Mouse (Mus musculus) right cerebral cortex, postnatal 14 days (tissue): ENCODE results near the gene Il17d.
A peak's percentile ranks its signal among the peaks of the same experiment; 100 is the strongest.

ENCODE experiments used
- DNase-seq: peaks from one replicate; pipeline ENCODE4 v3.0.0; 2022

The Il17d gene

GRCm38 (mm10) chr14:57524671-57525387 lies at the start of gene Il17d:
Gene Il17d, plus strand, starts transcription at chr14:57524777.
- DNase-seq = peak; percentile 46

DNA sequence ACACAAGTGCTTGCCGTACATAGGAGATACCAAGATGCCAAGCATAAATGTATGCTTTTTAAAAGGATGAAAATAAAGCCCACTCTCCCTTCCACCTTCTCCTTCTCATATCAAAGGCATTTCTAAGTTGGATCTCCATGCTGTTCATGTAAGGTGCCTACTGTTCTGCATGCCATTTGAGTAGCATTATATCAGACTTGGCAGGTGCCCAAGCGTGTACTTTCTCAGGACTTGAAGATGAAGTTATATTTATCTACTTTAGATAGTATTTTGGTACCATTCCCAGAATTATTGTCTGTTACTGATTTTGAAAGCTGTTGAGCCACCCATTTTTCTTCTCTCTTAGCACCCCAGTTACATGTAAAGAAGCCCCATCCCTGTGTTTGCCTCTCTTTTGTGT lies 49.5 kb upstream of the Il17d start:
- peak; percentile 79 for DNase-seq

DNA sequence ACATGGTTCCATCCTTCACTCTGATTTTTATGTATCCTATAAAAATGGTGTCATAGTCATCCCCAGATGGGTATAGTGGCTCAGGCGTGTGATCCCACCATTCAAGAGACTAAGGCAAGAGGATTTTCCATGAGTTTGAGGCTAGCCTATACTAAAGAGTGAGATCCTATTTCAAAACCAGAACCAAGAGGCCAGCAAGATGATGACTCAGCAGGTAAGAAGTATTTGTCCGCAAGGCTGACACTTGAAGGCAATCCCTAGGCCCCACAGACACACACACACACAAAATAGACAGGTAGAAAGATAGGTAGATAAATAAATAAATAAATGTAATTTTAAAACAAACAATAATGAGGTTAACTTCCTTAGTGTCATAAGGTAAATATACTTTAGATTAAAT lies 42.3 kb upstream of the Il17d start:
- no peak for DNase-seq

DNA sequence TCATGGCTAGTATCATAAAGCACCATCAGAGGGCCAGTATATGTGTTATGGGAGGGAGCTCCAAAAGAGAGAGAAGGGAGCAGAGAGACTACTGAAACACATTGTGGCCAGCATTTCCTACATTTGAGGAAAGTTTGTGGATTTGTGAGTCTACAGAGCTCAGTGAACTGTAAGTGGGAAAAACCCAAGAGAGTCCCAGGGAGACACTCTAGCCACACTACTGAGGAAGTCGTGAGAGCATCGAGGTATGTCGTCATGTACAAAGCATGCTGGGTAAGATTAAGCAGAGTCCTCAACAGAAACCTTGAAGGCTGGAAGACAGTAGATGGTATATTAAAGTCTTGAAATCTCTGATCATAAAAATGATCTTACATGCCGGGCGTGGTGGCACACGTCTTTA lies 40.4 kb upstream of the Il17d start:
- no peak for DNase-seq

- no peak for DNase-seq
Observed at GRCm38 (mm10) chr14:57489696-57490095, 34.9 kb upstream of the Il17d start.

GRCm38 (mm10) chr14:57493840-57494239 lies 30.7 kb upstream of the Il17d start:
- no peak for DNase-seq

- no peak for DNase-seq
Observed at GRCm38 (mm10) chr14:57503729-57504128, 20.8 kb upstream of the Il17d start.

- DNase-seq = peak; percentile 15
Observed at GRCm38 (mm10) chr14:57509554-57509953, 15.0 kb upstream of the Il17d start.

DNA sequence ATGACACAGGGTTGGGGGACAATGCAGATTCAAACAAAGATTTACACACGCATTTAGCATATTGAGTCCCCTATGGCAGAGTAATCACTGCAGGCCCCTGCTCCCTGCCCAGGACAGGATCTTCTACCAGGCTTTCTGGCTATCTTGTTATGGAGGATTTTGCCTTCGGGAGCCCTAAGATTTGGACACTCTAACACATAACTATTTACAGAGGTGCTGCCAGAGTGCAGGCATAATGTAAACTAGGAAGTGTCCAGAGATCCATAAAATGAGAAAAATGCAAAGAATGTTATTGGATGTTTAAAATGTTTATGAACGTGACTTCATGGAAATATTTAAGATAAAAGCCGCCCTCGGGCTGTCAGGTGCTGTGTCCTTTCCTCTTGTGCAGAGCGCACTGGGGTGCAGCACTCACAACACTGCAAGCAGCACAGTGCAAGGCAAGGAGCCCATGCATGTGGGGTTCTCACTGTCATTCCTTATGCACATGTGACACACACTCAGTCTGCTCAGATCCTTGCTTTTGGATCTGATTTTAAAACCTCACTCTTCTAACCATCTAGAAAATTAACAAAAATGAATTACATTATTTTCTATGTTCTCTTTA lies 9.3 kb upstream of the Il17d start:
- DNase-seq = no peak

GRCm38 (mm10) chr14:57517001-57517400 lies 7.6 kb upstream of the Il17d start:
- no peak for DNase-seq

DNA sequence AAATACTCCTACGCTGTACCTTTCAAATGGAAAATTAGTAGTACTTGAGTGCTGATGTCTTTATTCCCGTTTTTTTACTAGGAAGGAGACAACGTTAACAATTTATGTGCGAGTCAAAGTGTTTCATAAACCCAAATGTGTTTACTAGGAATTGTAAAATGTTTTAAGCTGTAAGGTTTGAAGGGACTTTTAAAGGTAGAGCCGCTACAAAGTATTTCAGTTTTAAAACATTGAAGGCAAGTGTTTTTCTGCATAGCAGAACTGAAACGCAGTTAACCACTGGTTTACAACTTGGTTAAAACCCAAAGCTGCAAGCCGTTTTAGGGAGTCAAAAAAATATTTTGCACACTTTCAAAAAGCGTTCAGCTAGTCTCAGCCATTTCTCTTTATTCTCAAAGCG lies 815 bp upstream of the Il17d start:
- no peak for DNase-seq

DNA sequence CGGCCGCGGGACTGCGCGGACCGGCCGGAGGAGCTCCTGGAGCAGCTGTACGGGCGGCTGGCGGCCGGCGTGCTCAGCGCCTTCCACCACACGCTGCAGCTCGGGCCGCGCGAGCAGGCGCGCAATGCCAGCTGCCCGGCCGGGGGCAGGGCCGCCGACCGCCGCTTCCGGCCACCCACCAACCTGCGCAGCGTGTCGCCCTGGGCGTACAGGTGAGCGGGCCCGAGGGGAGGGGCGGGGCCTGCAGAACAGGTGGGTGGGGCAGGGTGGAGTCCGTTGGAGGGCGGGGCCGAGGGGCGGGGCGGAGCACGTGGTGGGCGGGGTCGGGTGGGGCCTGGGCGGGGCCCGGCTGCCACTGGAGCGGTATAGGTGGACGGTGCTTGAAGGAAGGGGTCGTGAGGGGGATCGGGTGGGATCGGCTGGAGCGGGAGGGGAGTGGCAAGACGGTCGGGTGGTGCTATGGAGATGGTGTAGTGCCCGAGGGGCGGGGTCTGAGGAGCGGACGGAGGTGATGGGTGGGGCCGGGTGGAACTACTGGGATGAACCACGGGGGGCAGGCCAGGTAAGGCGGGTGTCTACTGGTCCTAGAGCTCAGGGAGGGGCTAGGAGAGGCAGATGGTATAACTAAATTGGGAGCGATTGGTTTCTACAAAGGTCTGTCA lies 942 bp downstream of the Il17d start:
- peak; percentile 75 for DNase-seq

- DNase-seq = no peak
Observed at GRCm38 (mm10) chr14:57526050-57526623, 1.6 kb downstream of the Il17d start.

GRCm38 (mm10) chr14:57527122-57527521 lies 2.5 kb downstream of the Il17d start:
- DNase-seq = no peak

DNA sequence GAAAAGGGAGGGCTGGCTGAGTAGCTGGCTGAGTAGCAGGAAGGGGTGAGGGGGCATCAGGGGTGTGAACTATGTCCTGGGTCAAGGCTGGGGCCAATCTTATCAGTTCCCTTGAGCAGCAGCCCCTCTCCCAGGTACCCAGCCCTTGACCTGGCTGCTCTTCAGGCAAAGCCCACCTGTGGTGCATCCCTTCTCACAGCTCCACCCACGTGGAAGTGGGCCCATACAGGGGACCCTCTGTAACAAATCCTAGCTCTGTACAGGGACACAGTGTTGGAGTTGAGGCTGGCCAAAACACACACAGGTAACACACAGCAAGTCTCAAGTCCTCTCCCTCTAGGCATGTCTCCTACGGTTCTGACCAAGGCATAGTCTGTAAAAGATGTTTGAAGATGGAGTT lies 3.0 kb downstream of the Il17d start:
- no peak for DNase-seq

DNA sequence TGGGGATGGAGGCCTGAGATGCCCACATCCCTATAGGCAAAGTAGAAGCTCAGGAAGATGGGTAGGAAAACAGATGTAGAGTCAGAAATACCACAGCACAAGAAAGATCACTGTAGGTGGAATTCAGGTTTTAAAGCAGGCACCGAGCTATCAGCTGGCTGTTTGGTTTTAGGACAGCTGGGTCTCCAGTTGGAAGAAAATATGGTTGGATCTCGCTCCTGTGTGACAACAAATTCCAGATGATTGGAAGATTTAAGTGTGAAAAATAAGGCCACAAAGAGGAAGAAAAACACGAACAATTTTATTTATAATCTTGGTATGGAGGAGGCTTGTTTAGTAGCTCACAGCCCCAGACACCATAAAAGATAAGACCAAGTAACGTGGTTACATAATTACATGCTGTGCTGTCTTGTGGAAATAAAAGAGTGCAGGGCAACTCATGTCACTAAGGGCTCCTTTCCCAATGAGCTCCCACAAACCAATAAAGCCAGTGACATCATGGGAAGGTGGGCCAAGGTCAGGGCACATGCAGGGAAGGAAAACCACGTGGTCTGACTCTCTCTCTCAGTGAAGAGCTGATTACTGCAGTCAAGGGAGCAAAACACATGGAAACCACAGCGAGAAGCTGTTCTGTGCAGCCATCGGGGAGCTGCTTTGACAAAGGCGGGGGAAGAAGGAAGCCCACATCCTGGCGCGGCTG lies 4.7 kb downstream of the Il17d start:
- peak; percentile 48 for DNase-seq

DNA sequence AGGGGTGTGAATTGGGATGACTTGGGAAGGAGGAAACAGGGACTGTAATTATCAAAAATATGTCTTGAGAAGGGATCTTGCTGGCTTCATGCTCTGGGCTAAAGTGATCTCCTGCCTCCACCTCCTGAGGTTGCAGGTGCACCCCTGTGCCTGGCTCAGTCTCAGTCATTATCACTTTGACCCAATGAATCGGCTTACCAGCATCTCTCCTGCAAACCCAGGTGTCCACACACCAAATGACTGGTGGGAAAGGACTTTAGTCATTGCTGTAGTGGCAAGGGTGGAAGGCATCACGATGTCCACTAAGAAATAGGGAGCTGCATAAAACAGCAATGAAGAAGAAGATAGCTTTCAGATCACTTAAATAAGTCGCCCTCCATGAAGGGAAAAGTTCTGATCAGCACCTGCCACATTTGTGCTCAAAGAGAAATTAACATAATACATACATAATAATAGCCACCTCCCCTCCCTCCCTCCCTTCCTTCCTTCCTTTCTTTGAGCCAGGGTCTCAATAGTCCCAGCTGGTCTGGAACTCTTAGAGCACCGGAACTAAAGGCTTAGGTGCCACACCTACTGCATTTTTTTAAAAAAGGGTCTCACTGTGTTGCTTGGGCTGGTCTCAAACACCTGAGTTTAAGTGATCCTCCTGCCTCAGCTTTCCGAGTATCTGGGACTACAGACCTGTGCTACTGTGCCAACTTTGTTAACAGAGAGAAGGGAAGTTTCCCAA lies 5.4 kb downstream of the Il17d start:
- no peak for DNase-seq

- DNase-seq = no peak
Observed at GRCm38 (mm10) chr14:57532577-57532976, 8.0 kb downstream of the Il17d start.

GRCm38 (mm10) chr14:57533214-57533613 lies 8.6 kb downstream of the Il17d start:
- peak; percentile 62 for DNase-seq

- no peak for DNase-seq
Observed at GRCm38 (mm10) chr14:57533841-57534240, 9.3 kb downstream of the Il17d start.

DNA sequence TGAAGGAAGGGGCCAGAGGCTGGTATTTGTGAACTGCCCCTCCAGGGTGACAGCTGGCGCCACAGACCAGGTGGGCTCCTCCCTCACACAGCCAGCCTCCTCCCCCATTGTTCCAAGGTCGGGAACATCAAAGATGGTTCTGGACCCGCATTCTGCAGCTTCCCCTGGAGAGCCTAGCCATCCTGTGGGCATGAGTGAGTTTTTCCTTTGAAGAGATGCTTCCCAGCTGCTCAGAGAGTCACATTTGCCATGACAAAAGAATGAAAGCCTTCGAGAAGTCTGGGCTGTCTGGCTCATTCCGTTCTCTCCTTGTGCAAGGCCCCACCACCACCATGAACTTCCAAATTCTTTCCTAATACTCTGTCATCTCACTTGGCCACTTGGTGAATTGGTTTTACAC lies 9.8 kb downstream of the Il17d start:
- no peak for DNase-seq

GRCm38 (mm10) chr14:57534961-57535360 lies 10.4 kb downstream of the Il17d start:
- DNase-seq = peak; percentile 38

DNA sequence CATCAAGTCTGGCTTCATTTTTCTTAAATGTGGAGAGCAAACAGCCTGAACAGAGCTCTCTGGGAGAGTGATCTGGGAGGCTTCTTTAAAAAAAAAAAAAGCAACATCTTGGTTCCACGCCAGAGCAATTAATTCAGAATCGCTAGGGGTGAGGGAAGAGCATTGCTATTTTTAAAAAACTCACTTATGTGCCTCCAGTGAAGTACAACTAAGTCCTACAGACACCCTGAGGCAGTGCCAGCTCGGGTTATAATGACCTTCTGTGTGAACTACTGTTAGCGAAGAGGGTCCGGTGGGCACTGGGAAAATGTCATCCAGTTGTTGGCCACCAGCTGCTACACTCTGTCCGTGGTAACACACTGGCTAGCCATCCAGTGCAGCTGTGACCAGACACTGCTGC lies 11.1 kb downstream of the Il17d start:
- no peak for DNase-seq
